Mouse (Mus musculus) myocyte (in vitro differentiated cells): ENCODE measurements around the gene Piga. TPM values are rescaled to one million over a fixed set of nuclear protein-coding genes. Genes with fewer than 3 reads are reported as not detected.

Experiments
- H3K27me3 ChIP-seq: one replicate; pipeline ENCODE4 v1.6.1; 2011; ENCODE audit not compliant: control insufficient read depth, insufficient read depth, insufficient read length
- H3K36me3 ChIP-seq: one replicate; pipeline ENCODE4 v1.6.1; 2011; ENCODE audit not compliant: control insufficient read depth, insufficient read depth
- H3K4me2 ChIP-seq: one replicate; pipeline ENCODE4 v1.6.1; 2011; ENCODE audit warnings: low read depth, control low read depth
- H3K4me3 ChIP-seq: one replicate; pipeline ENCODE4 v1.5.1; 2011; ENCODE audit warnings: mild to moderate bottlenecking, control low read depth, moderate library complexity
- H3K79me2 ChIP-seq: one replicate; pipeline ENCODE4 v1.6.1; 2011; ENCODE audit not compliant: control insufficient read depth, insufficient read depth
- H3ac ChIP-seq: one replicate; pipeline ENCODE4 v1.6.1; 2011; ENCODE audit not compliant: control insufficient read depth, insufficient read length
- CEBPB ChIP-seq: IDR thresholded peaks from 2 replicates; pipeline ENCODE4 v1.6.1; 2011; ENCODE audit warnings: mild to moderate bottlenecking, moderate library complexity; ENCODE audit not compliant: poor library complexity, insufficient read depth, severe bottlenecking
- E2F4 ChIP-seq: IDR thresholded peaks from one replicate; pipeline ENCODE4 v1.6.1; 2011; ENCODE audit warnings: mild to moderate bottlenecking, control low read depth, moderate library complexity; ENCODE audit not compliant: insufficient read depth
- MAX ChIP-seq: IDR thresholded peaks from one replicate; pipeline ENCODE4 v1.6.1; 2011; ENCODE audit warnings: low read depth, mild to moderate bottlenecking, control low read depth
- MYOD1 ChIP-seq, 3 experiments: IDR thresholded peaks; one replicate each; pipeline ENCODE4 v1.6.1; 2011; ENCODE audit warnings: control low read depth in 2 of 3, low read depth in 2 of 3, mild to moderate bottlenecking in 2 of 3, moderate library complexity in 1 of 3; ENCODE audit not compliant: insufficient read length in 2 of 3, control insufficient read depth in 1 of 3
- MYOG ChIP-seq, 3 experiments: IDR thresholded peaks; one replicate each; pipeline ENCODE4 v1.6.1; 2011; ENCODE audit warnings: control low read depth in 2 of 3, low read depth in 2 of 3, mild to moderate bottlenecking in 2 of 3; ENCODE audit not compliant: insufficient read length in 2 of 3, control insufficient read depth in 1 of 3, insufficient read depth in 1 of 3
- POLR2A ChIP-seq: IDR thresholded peaks from one replicate; pipeline ENCODE4 v1.6.1; 2011; ENCODE audit warnings: low read depth, mild to moderate bottlenecking, control low read depth, moderate library complexity; ENCODE audit not compliant: insufficient read length
- POLR2AphosphoS2 ChIP-seq: IDR thresholded peaks from one replicate; pipeline ENCODE4 v1.6.1; 2011; ENCODE audit warnings: low read depth, control low read depth; ENCODE audit not compliant: insufficient read length
- REST ChIP-seq: IDR thresholded peaks from one replicate; pipeline ENCODE4 v1.6.1; 2011; ENCODE audit warnings: mild to moderate bottlenecking, control low read depth, moderate library complexity; ENCODE audit not compliant: insufficient read depth, insufficient read length
- SRF ChIP-seq: IDR thresholded peaks from one replicate; pipeline ENCODE4 v1.6.1; 2011; ENCODE audit warnings: low read depth; ENCODE audit not compliant: control insufficient read depth, insufficient read length
- TCF12 ChIP-seq: IDR thresholded peaks from one replicate; pipeline ENCODE4 v1.6.1; 2011; ENCODE audit warnings: mild to moderate bottlenecking, control low read depth; ENCODE audit not compliant: poor library complexity, insufficient read depth, severe bottlenecking
- TCF3 ChIP-seq: IDR thresholded peaks from one replicate; pipeline ENCODE4 v1.6.1; 2011; ENCODE audit warnings: low read depth, control low read depth; ENCODE audit not compliant: insufficient read length
- USF1 ChIP-seq: IDR thresholded peaks from one replicate; pipeline ENCODE4 v1.6.1; 2011; ENCODE audit warnings: low read depth, mild to moderate bottlenecking, control low read depth, moderate library complexity
- polyA plus RNA-seq: library from polyadenylated mRNA; unstranded; fragments of >200 nt; fragmentation: generic; extraction: Trizol; gene quantifications from one replicate; pipeline ENCODE4 v1.2.1, GENCODE M21; 2012; ENCODE audit warnings: missing spikeins

The Piga gene
- polyA plus RNA-seq, 1 experiment = 2.5 TPM

DNA sequence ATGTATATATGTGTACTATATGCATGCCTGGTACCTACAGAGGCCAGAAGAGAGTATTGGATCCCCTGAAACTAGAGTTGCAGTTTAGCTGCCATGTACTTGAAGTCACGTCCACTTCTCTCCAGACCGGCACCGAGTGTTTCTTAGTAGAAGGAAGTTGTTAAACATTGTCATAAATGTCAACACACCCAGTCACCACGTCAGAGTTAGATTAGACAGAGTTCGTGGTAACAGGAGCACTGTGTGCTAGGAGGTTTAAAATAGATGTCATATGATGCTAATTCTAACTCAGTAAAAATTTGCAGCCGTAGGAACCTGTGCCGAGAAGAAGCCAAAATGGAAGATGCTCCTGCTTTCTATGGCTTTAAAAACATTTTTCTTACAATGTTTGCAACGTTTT, 17.1 kb downstream of the Piga start, which contains the start of gene Asb11:
Gene Asb11, plus strand, starts transcription at position 286 of the 400 bp plus-strand sequence.
- Histone ChIP-seq H3K79me2 (no peaks in the 10 kb centered on the region), H3ac (no peak within 1 kb of the TSS), H3K27me3 (no peaks in the 10 kb centered on the region), H3K4me2 (peak within 1 kb of the TSS; percentile 2), H3K4me3 (no peak within 1 kb of the TSS), H3K36me3 (no peaks in the 10 kb centered on the region)
- TF ChIP-seq TCF3 (no peak), E2F4 (no peak), MYOG (IDR thresholded peaks at IDR 0.05; ENCODE audit: control insufficient read depth in 1 of 3, insufficient read depth in 1 of 3, insufficient read length in 2 of 3, low read depth in 2 of 3) (no peak), CEBPB (no peak)

DNA sequence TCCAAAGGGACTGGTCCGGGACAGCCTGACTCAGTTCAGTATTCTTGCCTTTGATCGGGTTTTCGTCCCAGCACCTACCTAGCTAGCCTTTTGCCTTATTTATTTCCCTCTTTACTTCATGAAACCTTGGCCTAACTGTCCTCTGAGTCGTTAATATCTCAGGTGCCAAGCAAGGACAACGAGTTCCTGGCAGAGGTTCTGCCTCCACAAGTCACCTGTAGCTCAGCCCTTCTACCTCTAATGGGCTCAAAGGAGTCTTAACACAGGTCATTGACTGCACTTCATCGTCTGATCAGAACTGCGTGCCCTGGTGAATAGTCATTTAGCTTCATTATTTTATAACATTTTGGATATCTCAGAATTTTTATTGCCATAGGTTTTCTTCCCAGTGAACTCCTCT, 19.9 kb downstream of the Piga start:
- TF ChIP-seq E2F4 (no peak), MYOG (IDR thresholded peaks at IDR 0.05; ENCODE audit: control insufficient read depth in 1 of 3, insufficient read depth in 1 of 3, insufficient read length in 2 of 3, low read depth in 2 of 3) (no peak), REST (no peak), TCF12 (no peak), USF1 (no peak), SRF (no peak)
- no peak overlapping the region for H3ac ChIP-seq
- no peaks in the 10 kb centered on the region for H3K27me3 ChIP-seq
- no peak overlapping the region for H3K4me2 ChIP-seq
- H3K36me3 ChIP-seq = no peaks in the 10 kb centered on the region
- H3K79me2 ChIP-seq = no peaks in the 10 kb centered on the region
- no peak overlapping the region for H3K4me3 ChIP-seq

DNA sequence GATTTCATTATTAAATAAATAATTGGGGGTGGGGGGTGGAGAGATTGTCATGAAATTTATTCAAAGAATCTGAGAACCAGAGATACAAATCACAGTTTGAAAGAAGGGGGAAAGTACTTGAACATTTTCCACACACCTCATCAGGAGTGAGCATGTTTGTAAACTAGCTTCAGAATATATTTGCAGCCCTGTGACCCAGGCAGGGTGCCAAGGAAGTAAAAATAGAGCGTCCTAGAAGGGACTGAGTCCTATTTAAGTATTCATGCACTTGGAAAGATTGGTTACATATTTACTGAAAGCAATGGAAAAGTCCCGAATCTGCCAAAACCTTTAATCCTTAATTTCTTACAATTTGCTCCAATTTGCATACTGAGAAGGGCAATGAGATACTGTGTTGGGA, 20.6 kb downstream of the Piga start:
- Histone ChIP-seq H3K27me3 (no peaks in the 10 kb centered on the region), H3K4me2 (no peak overlapping the region), H3K4me3 (no peak overlapping the region), H3K36me3 (no peaks in the 10 kb centered on the region), H3K79me2 (no peaks in the 10 kb centered on the region), H3ac (no peak overlapping the region)
- TF ChIP-seq MYOD1 (IDR thresholded peaks at IDR 0.05; ENCODE audit: control insufficient read depth in 1 of 3, insufficient read length in 2 of 3, low read depth in 2 of 3) (no peak), POLR2AphosphoS2 (no peak), TCF3 (no peak), SRF (no peak), E2F4 (no peak), POLR2A (no peak), MAX (no peak), TCF12 (no peak), USF1 (no peak), MYOG (IDR thresholded peaks at IDR 0.05; ENCODE audit: control insufficient read depth in 1 of 3, insufficient read depth in 1 of 3, insufficient read length in 2 of 3, low read depth in 2 of 3) (no peak), REST (no peak)

DNA sequence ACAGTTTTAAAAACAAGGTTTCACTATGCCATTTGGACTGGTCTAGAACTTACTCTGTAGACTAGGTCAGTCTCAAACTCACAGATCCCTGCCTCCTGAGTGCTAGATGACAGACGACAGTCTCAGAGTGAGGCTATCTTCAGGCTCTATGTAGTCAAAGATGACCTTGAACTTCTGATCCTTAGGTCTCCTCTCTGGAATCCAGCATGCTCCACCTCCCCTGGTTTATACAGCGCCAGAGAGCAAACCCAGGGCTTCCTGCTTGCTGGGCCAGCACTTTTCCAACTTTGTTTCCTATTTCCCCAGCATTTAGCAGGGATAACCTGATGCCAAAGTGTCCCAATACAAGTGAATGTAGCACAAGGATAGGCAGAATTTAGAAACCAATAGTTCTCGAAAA, 21.1 kb downstream of the Piga start:
- Histone ChIP-seq H3ac (no peak overlapping the region), H3K4me2 (no peak overlapping the region)

DNA sequence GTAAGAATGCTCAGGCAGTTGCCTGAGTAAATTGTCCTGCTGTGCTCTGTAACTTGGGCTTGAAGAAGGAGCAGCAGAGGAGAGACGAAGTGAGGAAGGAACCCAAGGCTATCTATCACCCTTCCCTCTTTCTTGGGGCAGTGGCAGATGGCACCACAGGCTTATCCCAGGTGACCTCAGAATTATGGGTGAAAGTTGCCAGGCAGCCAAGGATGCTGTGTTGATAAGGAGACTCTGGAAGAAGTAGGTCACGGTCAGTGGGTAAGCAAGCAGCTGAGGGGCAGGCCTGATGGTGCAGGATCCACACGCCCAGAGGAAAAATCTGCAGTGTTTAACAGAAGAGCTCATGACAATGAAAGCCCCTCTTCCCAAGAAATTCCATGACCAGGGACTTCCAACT, 21.7 kb downstream of the Piga start:
- no peak for TF ChIP-seq USF1
- TF ChIP-seq SRF = no peak
- no peak for TF ChIP-seq MYOG (IDR thresholded peaks at IDR 0.05; ENCODE audit: control insufficient read depth in 1 of 3, insufficient read depth in 1 of 3, insufficient read length in 2 of 3, low read depth in 2 of 3)
- no peak for TF ChIP-seq MYOD1 (IDR thresholded peaks at IDR 0.05; ENCODE audit: control insufficient read depth in 1 of 3, insufficient read length in 2 of 3, low read depth in 2 of 3)
- TF ChIP-seq E2F4 = no peak
- no peak for TF ChIP-seq MAX
- no peak for TF ChIP-seq POLR2A
- no peak for TF ChIP-seq TCF12
- TF ChIP-seq CEBPB = no peak
- TF ChIP-seq POLR2AphosphoS2 = no peak
- no peak for TF ChIP-seq TCF3
- TF ChIP-seq REST = no peak
- no peak overlapping the region for H3K4me3 ChIP-seq
- no peaks in the 10 kb centered on the region for H3K79me2 ChIP-seq
- H3K27me3 ChIP-seq = no peaks in the 10 kb centered on the region
- no peaks in the 10 kb centered on the region for H3K36me3 ChIP-seq
- H3ac ChIP-seq = no peak overlapping the region
- no peak overlapping the region for H3K4me2 ChIP-seq

More for the DNA sequence above, 21.1 kb downstream of the Piga start:
- Histone ChIP-seq H3K36me3 (no peaks in the 10 kb centered on the region), H3K79me2 (no peaks in the 10 kb centered on the region), H3K4me3 (no peak overlapping the region), H3K27me3 (no peaks in the 10 kb centered on the region)
- TF ChIP-seq POLR2AphosphoS2 = no peak
- TF ChIP-seq POLR2A = no peak
- TF ChIP-seq TCF3 = no peak
- no peak for TF ChIP-seq MYOD1 (IDR thresholded peaks at IDR 0.05; ENCODE audit: control insufficient read depth in 1 of 3, insufficient read length in 2 of 3, low read depth in 2 of 3)
- no peak for TF ChIP-seq E2F4
- no peak for TF ChIP-seq SRF
- TF ChIP-seq USF1 = no peak
- TF ChIP-seq CEBPB = no peak
- TF ChIP-seq REST = no peak
- no peak for TF ChIP-seq TCF12
- TF ChIP-seq MAX = no peak
- TF ChIP-seq MYOG (IDR thresholded peaks at IDR 0.05; ENCODE audit: control insufficient read depth in 1 of 3, insufficient read depth in 1 of 3, insufficient read length in 2 of 3, low read depth in 2 of 3) = no peak
